In genomic region chrX:16910211-16911095, GRCm38 (mm10) we compare ENCODE assay signal across 9 mouse cellular contexts. TPM values are rescaled to one million over a fixed set of nuclear protein-coding genes. Genes with fewer than 3 reads are reported as not detected.
DNase-seq lines count a peak whose midpoint lies in the region; ATAC-seq lines count a peak whose summit lies in the region.
"Had no signal": no experiment of that assay in that cellular context is flagged by ENCODE, and none has a peak within 500 bp of the region (broad histone marks: within the 10 kb centered on the region; RNA-seq: fewer than 3 reads in every experiment).

No protein-coding gene starts in this region.

- 0 out of 2 replicates have a peak overlapping the region, but pooled peaks have one; percentile 9 for H3K9ac ChIP-seq in embryonic facial prominence, embryonic 14.5 days (ENCODE audit: low read depth, low read length)
- peak overlapping the region; percentile 35; the same call in 1 of the 2 replicates for H3K9ac ChIP-seq in limb, embryonic 13.5 days

- peak overlapping the region; percentile 54 for H3K4me2 ChIP-seq in embryonic facial prominence, embryonic 14.5 days (ENCODE audit: low read depth, low read length)
- H3K4me2 ChIP-seq in limb, embryonic 13.5 days (replicated peaks) = peak overlapping the region; percentile 54

- H3K27me3 ChIP-seq in embryonic facial prominence, embryonic 14.5 days (replicated peaks; ENCODE audit: control insufficient read depth, insufficient read depth, low read length) = peaks cover 5% of the 10 kb centered on the region; the same call in 1 of the 2 replicates
- peaks cover 6% of the 10 kb centered on the region for H3K27me3 ChIP-seq in limb, embryonic 13.5 days

- no peaks in the 10 kb centered on the region for H3K4me1 ChIP-seq in embryonic facial prominence, embryonic 14.5 days (ENCODE audit: control insufficient read depth, insufficient read depth, low read length)
- H3K4me1 ChIP-seq in limb, embryonic 13.5 days = no peaks in the 10 kb centered on the region

- ATAC-seq in embryonic facial prominence, embryonic 14.5 days (ENCODE audit: low read depth) = no peak
- ATAC-seq in limb, embryonic 13.5 days (ENCODE audit: low FRiP score, low read depth) = no peak
- ATAC-seq in inflammation-experienced regulatory T-cells, adult 6 months = no peak

- peak; percentile 4 for DNase-seq in ES-CJ7 (ENCODE audit: low read depth, low spot score)
- peak; percentile 80 for DNase-seq in Muller cell, postnatal 12 days (ENCODE audit: inconsistent ontology term)
- no peak for DNase-seq in embryonic facial prominence, embryonic 14.5 days (ENCODE audit: low spot score)
- no peak for DNase-seq in adrenal gland, postnatal 10 days
- DNase-seq in adrenal gland, adult 18-20 months (ENCODE audit: low spot score in 2 of 2) = no peak
- DNase-seq in ovary, postnatal 14 days (ENCODE audit: low spot score) = no peak
- DNase-seq: kidney, postnatal 36 days had no signal

- 23% methylated on average over 18 of the region's 18 CpGs for WGBS in embryonic facial prominence, embryonic 14.5 days
- WGBS in limb, embryonic 13.5 days = 20% methylated on average over 18 of the region's 18 CpGs

- H3K9me3 ChIP-seq in embryonic facial prominence, embryonic 14.5 days (ENCODE audit: control insufficient read depth, low read length) = no peaks in the 10 kb centered on the region
- no peaks in the 10 kb centered on the region for H3K9me3 ChIP-seq in limb, embryonic 13.5 days

- H3K27ac ChIP-seq in embryonic facial prominence, embryonic 14.5 days (replicated peaks; ENCODE audit: low read depth, low read length) = no peak overlapping the region
- H3K27ac ChIP-seq in limb, embryonic 13.5 days = no peak overlapping the region

- H3K36me3 ChIP-seq in embryonic facial prominence, embryonic 14.5 days (ENCODE audit: control insufficient read depth, insufficient read depth, low read length) = no peaks in the 10 kb centered on the region
- no peaks in the 10 kb centered on the region for H3K36me3 ChIP-seq in limb, embryonic 13.5 days

- H3K4me3 ChIP-seq in embryonic facial prominence, embryonic 14.5 days (ENCODE audit: low read depth, low read length) = peak overlapping the region; percentile 28
- peak overlapping the region; percentile 31 for H3K4me3 ChIP-seq in limb, embryonic 13.5 days

RNA-seq across cellular contexts. Expression of gene Ndp, which starts 1.1 kb away (rescaled TPM):
- 2.8 and 3.3 TPM in 2 replicates for polyA plus RNA-seq in embryonic facial prominence, embryonic 14.5 days (2014; fragmentation: Nextera tagmentation; extraction: Ambion mirVana)
- 2.8 and 4.9 TPM in 2 replicates for polyA plus RNA-seq in limb, embryonic 13.5 days (2015; fragmentation: Nextera tagmentation; extraction: Ambion mirVana)
- under 1 TPM; 0.15 to 0.30 TPM for total RNA-seq in adrenal gland, postnatal 10 days (2021)
- not detected for polyA plus RNA-seq in inflammation-experienced regulatory T-cells, adult 6 months (2017; shearing (Covaris generic))
- total RNA-seq in adrenal gland, adult 18-20 months (2021) = not detected

Comparison
In these comparisons a context has a peak if more than half of its experiments do, and no peak if none do; other contexts are left out.
1. DNase-seq: peak in ES-CJ7 (single experiment) and Muller cell, postnatal 12 days (single experiment); none in embryonic facial prominence, embryonic 14.5 days (single experiment), adrenal gland, postnatal 10 days (single experiment), adrenal gland, adult 18-20 months (0 of 2) and ovary, postnatal 14 days (single experiment).